Mouse (Mus musculus) intestine, postnatal 0 days (tissue): ENCODE measurements around the gene Med27. TPM values are rescaled to one million over a fixed set of nuclear protein-coding genes. Genes with fewer than 3 reads are reported as not detected.

Experiments used
- ATAC-seq: fragments of 200-750 bp; cut with Nextera tagmentation; 2 replicates; pipeline ENCODE4 v1.8.0; 2017; ENCODE audit warnings: mild to moderate bottlenecking, moderate TSS enrichment, moderate library complexity
- H3K27ac ChIP-seq: fragments of 300-500 bp; sonication (generic); 2 replicates; pipeline ENCODE4 v1.5.1; 2014; ENCODE audit warnings: mild to moderate bottlenecking, low read depth, low read length, moderate library complexity
- H3K27me3 ChIP-seq: fragments of 300-500 bp; sonication (generic); replicated peaks from 2 replicates; pipeline ENCODE4 v1.6.1; 2014; ENCODE audit warnings: low read length, mixed read lengths; ENCODE audit not compliant: control insufficient read depth, insufficient read depth
- H3K36me3 ChIP-seq: fragments of 300-500 bp; sonication (generic); 2 replicates; pipeline ENCODE4 v1.6.1; 2014; ENCODE audit warnings: mild to moderate bottlenecking, moderate library complexity; ENCODE audit not compliant: control insufficient read depth, insufficient read depth
- H3K4me1 ChIP-seq: fragments of 300-500 bp; sonication (generic); replicated peaks from 2 replicates; pipeline ENCODE4 v1.6.1; 2014; ENCODE audit warnings: antibody characterized with exemption, low read length, mixed read lengths; ENCODE audit not compliant: control insufficient read depth, insufficient read depth
- H3K4me2 ChIP-seq: fragments of 300-500 bp; sonication (generic); replicated peaks from 2 replicates; pipeline ENCODE4 v1.6.1; 2014; ENCODE audit warnings: low read depth, mild to moderate bottlenecking, moderate library complexity
- H3K4me3 ChIP-seq: fragments of 300-500 bp; sonication (generic); 2 replicates; pipeline ENCODE4 v1.5.1; 2014; ENCODE audit warnings: low read depth, low read length
- H3K9ac ChIP-seq: fragments of 300-500 bp; sonication (generic); 2 replicates; pipeline ENCODE4 v1.6.1; 2014; ENCODE audit warnings: mild to moderate bottlenecking, low read depth, low read length
- H3K9me3 ChIP-seq: fragments of 300-500 bp; sonication (generic); 2 replicates; pipeline ENCODE4 v1.6.1; 2016; ENCODE audit warnings: mixed run types; ENCODE audit not compliant: control insufficient read depth
- CTCF ChIP-seq: sonication (generic); IDR thresholded peaks from 2 replicates; pipeline ENCODE4 v1.5.1; 2016; ENCODE audit warnings: low read depth, mild to moderate bottlenecking, control low read depth, antibody characterized with exemption, moderate library complexity
- WGBS: fragments of 180-500 bp; shearing (Covaris S2); extraction: QIAGEN DNeasy Blood & Tissue Kit; methylation state at CpG from one replicate; pipeline ENCODE4 v1.1.7; 2014; 5-methylcytosine and 5-hydroxymethylcytosine counted together
- polyA plus RNA-seq: library from polyadenylated mRNA; unstranded; fragments of >200 nt; fragmentation: Nextera tagmentation; extraction: Ambion mirVana; gene quantifications from 2 replicates; pipeline ENCODE4 v1.2.1, GENCODE M21; 2015

Med27 gene
- polyA plus RNA-seq, 1 experiment from 2014 or later, result 24.8 TPM

- no peaks in the 10 kb centered on the region for H3K9me3 ChIP-seq
- no peak overlapping the region for H3K9ac ChIP-seq
- no peak overlapping the region for H3K4me3 ChIP-seq
- no peak overlapping the region for H3K27ac ChIP-seq
- ATAC-seq, result no peak
- H3K4me2 ChIP-seq, result no peak overlapping the region
- TF ChIP-seq CTCF, result no peak
- 78% methylated on average over 6 of the region's 6 CpGs for WGBS
- no peaks in the 10 kb centered on the region for H3K4me1 ChIP-seq
- H3K27me3 ChIP-seq, result no peaks in the 10 kb centered on the region
- H3K36me3 ChIP-seq, result peaks cover 11% of the 10 kb centered on the region; the same call in 1 of the 2 replicates
Measured at GRCm38 (mm10) chr2:29504848-29505247, 158.2 kb downstream of the Med27 start.

DNA sequence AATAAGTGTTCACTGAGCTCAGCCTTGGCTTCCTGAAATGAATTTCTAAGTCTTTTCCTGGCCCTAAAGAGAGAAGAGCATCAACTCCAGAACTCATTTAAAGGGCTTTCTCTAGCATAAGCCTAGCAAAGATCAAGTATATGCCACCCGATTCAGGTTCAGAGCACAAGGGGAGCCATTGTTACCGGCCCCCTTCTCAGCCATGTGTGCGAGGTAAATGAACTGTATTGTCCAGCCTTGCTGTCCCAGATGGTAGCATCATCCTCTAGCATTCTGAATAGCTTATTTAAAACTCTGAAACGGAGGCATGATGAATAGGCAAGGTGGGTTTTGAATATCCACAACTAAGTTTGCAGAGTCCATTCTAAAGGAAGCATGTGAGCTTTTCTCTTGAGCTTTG lies 159.8 kb downstream of the Med27 start:
- no peak overlapping the region for H3K9ac ChIP-seq
- no peak for TF ChIP-seq CTCF
- H3K4me2 ChIP-seq, result no peak overlapping the region
- no peaks in the 10 kb centered on the region for H3K27me3 ChIP-seq
- H3K4me1 ChIP-seq, result no peaks in the 10 kb centered on the region
- H3K4me3 ChIP-seq, result no peak overlapping the region
- no peaks in the 10 kb centered on the region for H3K9me3 ChIP-seq
- H3K36me3 ChIP-seq, result 0 out of 2 replicates have a peak, but pooled peaks cover 9% of the 10 kb centered on the region
- 82% methylated on average over 4 of the region's 4 CpGs for WGBS
- no peak for ATAC-seq
- no peak overlapping the region for H3K27ac ChIP-seq

GRCm38 (mm10) chr2:29513131-29513530 lies 166.5 kb downstream of the Med27 start:
- H3K36me3 ChIP-seq, result 0 out of 2 replicates have a peak, but pooled peaks cover 5% of the 10 kb centered on the region
- H3K27ac ChIP-seq, result no peak overlapping the region
- H3K9me3 ChIP-seq, result no peaks in the 10 kb centered on the region
- no peak for TF ChIP-seq CTCF
- H3K4me2 ChIP-seq, result no peak overlapping the region
- no peaks in the 10 kb centered on the region for H3K4me1 ChIP-seq
- 49% methylated on average over 7 of the region's 7 CpGs for WGBS
- no peak overlapping the region for H3K4me3 ChIP-seq
- no peak for ATAC-seq
- no peak overlapping the region for H3K9ac ChIP-seq
- no peaks in the 10 kb centered on the region for H3K27me3 ChIP-seq

DNA sequence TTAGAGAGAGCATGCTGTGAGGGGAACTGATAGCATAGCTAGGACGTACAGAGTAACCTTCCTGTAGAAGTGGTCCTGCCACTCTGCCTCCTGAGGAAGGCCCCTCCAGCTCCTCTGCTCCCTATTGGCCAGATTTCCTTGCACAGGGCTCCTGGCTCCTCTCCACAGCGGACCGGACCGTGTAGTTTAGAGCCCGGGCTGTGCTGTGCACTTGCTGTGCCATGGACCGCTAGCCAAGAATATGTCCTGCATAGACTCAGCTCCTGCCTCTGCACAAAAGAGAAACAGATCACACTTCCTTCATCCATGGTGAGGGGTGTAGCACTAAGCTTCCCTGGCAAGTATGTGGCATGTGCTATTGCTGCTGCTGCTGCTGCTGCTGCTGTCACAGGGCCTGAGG lies 168.2 kb downstream of the Med27 start:
- Histone ChIP-seq H3K4me2 (no peak overlapping the region), H3K4me3 (no peak overlapping the region), H3K27me3 (no peaks in the 10 kb centered on the region), H3K9ac (no peak overlapping the region), H3K36me3 (0 out of 2 replicates have a peak, but pooled peaks cover 5% of the 10 kb centered on the region), H3K4me1 (no peaks in the 10 kb centered on the region), H3K27ac (no peak overlapping the region), H3K9me3 (no peaks in the 10 kb centered on the region)
- 87% methylated on average over 6 of the region's 6 CpGs for WGBS
- TF ChIP-seq CTCF, result no peak
- no peak for ATAC-seq

DNA sequence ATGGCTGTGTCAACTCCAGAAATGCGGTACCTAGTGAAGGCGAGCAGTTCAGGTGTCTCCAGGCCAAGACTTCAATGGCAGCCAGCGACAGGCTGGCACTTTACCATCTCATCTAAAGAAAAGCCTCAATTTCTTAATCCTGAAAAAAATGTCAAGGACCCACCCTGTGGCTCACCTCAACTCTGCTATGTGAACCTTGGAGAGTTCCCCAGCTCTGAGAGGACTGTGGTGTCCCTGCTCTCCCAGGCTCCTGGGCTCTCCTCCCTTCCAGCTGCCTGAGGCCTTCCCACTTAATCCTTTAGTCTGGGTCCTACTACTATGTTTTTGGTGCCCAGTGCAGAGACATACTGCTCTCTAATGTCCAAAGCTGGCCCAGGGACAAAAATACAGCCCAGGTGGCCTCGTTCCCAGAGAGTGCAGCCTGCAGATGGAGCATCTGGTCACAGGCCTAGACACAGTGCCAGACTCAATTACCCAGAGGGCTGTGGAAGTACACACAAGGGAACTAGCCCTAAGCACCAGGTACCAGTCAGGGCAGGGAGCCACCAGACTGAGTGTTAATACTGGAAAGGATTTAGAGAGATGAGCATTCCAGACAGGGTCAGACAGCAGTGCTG lies 169.3 kb downstream of the Med27 start:
- no peak for TF ChIP-seq CTCF
- WGBS, result 93% methylated on average over 4 of the region's 4 CpGs

GRCm38 (mm10) chr2:29516621-29517170 lies 170.1 kb downstream of the Med27 start:
- ATAC-seq, result no peak
- no peak overlapping the region for H3K4me3 ChIP-seq
- no peaks in the 10 kb centered on the region for H3K36me3 ChIP-seq
- H3K4me1 ChIP-seq, result no peaks in the 10 kb centered on the region
- H3K27ac ChIP-seq, result no peak overlapping the region
- no peak for TF ChIP-seq CTCF
- H3K9me3 ChIP-seq, result no peaks in the 10 kb centered on the region
- H3K27me3 ChIP-seq, result no peaks in the 10 kb centered on the region
- H3K9ac ChIP-seq, result no peak overlapping the region
- WGBS, result 41% methylated on average over 9 of the region's 9 CpGs
- H3K4me2 ChIP-seq, result no peak overlapping the region

More for the DNA sequence above, 169.3 kb downstream of the Med27 start:
- H3K4me2 ChIP-seq, result no peak overlapping the region
- no peaks in the 10 kb centered on the region for H3K9me3 ChIP-seq
- H3K4me1 ChIP-seq, result no peaks in the 10 kb centered on the region
- no peak overlapping the region for H3K27ac ChIP-seq
- no peaks in the 10 kb centered on the region for H3K27me3 ChIP-seq
- no peaks in the 10 kb centered on the region for H3K36me3 ChIP-seq
- H3K9ac ChIP-seq, result no peak overlapping the region
- ATAC-seq, result no peak
- H3K4me3 ChIP-seq, result no peak overlapping the region
